Mouse (Mus musculus): ENCODE data around the gene Nedd8.

GRCm38 (mm10) chr14:55689433-55689832 is 17.5 kb upstream of the Nedd8 start:
- no peak for TF ChIP-seq CTCF (IDR thresholded peaks at IDR 0.05; ENCODE audit: control insufficient read depth, insufficient read depth, insufficient replicate concordance, low read depth, low read length)
- no peak for TF ChIP-seq POLR2A (IDR thresholded peaks at IDR 0.05; ENCODE audit: control insufficient read depth, low read depth, low read length)
